Mouse (Mus musculus): ENCODE measurements at regions not wholly inside any gene's neighbourhood (a gene's known extent, or its start where the extent isn't known, plus 50 kb on each side); places are given as distances from the start of the nearest gene placed in this dataset.
A peak's percentile ranks its signal among the peaks of the same experiment; 100 is the strongest.

GRCm38 (mm10) chr5:74943737-74944403 is 100.7 kb downstream of the Chic2 start:
- peak; percentile 90 to 91 for DNase-seq

DNA sequence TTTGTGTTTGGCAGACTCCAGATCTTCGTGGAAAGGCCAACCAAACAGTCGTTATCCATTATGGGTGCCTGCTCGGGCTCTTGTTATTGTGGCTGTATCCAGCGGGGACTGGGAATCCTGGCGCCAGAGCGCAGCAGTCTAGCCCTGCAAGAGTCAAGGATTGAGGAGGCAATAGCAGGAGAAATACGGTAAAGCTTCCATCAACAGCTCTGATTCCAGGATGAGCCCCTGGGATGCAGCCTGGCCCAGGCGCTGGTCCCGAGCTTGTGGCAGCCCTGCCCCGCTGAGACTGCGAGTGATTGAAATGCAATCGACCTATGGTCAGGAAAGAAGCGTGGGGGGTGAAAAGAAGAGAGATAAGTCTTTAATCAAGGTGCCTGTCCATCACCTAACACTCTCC is 103.1 kb downstream of the Chic2 start:
- peak; percentile 24 to 49 for DNase-seq

- DNase-seq: peak; percentile 51 to 64
Observed at GRCm38 (mm10) chr5:74937416-74937940, 107.1 kb downstream of the Chic2 start.

DNA sequence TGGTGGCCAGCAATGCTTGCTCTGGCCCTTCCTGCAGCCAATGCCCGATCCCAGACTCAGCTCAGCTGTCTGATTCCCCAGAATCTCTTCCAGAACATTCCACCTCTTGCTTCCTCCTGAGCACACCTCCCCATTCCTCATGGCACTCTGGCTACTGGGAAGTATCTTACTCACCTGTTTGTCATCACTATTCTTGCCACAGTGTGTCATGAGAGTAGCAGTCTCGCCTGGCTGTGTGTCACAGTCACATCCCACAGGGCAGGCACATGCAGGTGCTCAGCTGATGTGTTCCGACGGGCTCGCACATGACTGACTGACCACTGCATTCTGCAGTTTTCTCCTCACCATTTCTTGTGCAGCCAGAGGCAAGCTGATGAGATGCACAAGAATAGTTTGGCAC is 108.5 kb downstream of the Chic2 start:
- no peak for DNase-seq

- DNase-seq: no peak
Observed at GRCm38 (mm10) chr5:74935676-74936075, 108.9 kb downstream of the Chic2 start.

DNA sequence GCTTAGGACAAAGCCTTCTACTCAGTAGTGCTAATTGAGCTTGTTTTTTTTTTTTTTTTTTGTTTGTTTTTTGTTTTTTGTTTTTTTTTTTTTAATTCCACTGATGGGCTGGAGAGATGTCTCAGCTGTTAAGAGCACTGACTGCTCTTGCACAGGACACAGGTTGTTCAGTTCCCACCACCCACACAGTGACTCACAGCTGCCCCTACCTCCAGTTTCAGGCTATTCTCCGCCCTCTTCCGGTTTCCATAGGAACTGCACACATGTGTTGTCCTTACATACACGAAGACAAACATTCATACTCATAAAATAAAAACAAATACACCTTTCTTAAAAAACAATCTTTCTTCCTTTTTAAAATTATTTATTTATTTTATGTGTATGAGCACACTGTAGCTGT is 111.3 kb downstream of the Chic2 start:
- DNase-seq: no peak

DNA sequence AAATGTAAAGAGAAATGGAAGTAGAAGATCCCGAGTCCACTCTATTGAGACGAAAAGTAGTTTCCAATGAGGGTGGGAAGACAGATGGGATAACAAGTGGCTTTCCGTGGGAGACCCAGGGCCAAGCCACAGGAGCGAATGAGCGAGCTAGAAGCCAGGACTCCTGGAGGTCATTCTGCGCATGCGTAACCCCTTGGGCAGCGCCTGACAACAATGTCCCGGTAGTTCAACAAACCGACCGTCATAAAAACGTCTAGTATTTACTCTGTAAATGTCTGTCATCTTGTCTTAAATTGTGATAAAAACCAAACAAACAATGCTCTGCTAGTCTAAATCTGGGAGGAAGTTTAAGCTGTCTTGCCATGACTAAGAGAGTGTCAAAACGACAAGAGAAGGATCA is 112.4 kb downstream of the Chic2 start:
- DNase-seq: no peak

- no peak for DNase-seq
Observed at GRCm38 (mm10) chr5:74931765-74932164, 112.8 kb downstream of the Chic2 start.

DNA sequence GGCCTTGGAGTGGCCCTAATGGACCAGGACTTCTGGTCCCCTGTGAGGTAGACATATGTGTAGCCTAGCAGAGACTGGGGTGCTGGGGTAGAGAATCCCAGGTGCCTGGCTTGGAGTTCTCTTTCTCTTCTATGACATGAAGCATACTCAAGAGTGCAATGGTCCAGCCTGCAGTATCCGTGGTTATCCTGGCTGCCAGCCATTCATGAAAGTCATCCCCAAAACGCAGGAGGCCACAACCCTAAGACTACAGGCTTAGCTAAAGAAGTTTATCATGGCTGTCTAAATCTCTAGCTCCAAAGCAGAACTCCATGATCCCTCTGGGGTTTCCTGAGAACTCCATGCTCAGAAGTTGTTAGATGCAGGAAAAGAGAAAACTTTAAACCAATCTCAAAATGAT is 117.0 kb downstream of the Chic2 start:
- no peak for DNase-seq

DNA sequence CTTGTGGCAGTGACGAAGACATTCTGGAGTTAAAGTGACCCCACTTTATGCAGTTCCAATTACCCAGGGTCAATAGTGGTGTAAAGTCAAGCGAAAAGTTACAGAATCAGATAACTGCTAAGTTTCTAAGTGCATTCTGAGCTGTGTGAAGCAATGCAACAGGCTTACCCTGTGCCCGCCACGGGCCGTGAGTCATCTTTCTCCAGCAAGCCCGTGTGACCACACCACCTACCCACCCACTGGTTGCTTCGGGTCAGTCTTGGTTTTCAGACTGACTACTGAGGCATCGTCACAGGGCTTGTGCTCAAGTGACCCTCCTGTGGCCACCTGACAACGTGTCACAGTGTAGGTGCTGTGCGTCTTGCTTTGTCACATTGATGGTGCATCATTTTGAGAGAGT is 118.8 kb downstream of the Chic2 start:
- no peak for DNase-seq

GRCm38 (mm10) chr5:74924031-74924533 is 120.5 kb downstream of the Chic2 start:
- DNase-seq: no peak

DNA sequence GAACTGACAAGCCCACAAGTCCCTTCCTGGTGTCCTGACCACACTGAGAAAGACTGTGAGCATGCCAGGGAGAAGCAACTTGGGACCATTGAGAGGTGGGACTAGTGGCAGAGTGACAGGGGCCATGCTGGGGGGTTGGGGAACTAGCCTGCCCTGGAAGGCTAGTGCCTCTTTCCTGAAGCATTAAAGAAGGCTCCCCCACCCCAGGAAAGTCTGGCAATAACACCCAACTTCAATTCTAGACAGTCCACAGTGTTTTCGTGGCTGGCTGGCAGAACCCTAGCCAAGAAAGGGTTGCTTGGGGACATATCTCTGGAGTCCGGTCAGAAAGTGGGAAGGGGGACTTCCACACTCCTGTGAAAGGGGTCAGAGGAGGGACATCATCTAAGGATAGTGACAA is 121.2 kb downstream of the Chic2 start:
- DNase-seq: no peak

DNA sequence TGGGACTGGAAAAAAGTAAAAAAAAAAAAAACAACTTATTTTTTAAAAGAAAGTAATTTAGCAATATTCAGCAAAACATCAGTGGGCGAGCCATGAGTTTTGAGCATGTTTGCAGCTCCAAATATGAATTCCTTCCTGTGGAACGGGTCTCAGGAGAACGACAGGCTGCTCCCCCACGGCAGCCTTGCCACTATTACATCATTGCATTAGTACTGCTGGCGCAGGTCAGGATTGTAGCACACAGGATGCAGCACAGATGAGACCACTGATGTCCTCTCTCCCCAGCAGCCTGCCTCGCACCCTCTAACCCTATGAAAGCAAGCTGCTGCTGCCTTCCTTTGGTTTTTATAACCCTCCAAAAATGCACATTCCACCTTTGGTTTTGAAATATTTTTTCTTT is 121.7 kb downstream of the Chic2 start:
- DNase-seq: no peak

GRCm38 (mm10) chr5:74920939-74921338 is 123.6 kb downstream of the Chic2 start:
- no peak for DNase-seq

GRCm38 (mm10) chr5:74920490-74920889 is 124.1 kb downstream of the Chic2 start:
- no peak for DNase-seq

DNA sequence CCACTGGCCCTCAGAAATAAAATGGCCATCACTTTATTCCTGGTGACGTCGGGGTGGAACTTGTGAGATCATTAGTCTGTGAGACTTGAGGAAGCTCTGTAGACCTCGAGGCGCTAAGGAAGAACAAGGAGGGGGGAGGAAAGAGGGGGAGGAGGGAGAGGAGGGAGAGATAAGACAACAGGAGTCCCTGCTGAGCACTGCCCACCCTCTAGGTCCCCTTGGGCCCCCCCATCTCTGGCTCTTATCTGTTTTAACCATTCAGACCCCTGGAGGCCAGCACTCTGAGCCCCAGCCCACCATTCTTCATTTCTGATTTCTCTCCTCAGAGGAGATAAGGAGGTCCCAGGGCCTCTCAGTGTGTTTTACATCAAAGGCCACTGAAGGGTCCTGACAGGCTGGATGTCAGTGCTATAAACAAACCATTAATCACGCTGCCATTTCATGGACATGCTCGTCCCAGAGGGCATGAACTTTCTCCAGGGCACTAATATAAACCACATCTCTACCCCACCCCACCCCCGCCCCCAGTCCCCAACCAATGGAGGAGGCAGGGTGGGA is 139.0 kb downstream of the Chic2 start:
- DNase-seq: no peak

GRCm38 (mm10) chr5:74904927-74905503 is 139.6 kb downstream of the Chic2 start:
- DNase-seq: no peak

DNA sequence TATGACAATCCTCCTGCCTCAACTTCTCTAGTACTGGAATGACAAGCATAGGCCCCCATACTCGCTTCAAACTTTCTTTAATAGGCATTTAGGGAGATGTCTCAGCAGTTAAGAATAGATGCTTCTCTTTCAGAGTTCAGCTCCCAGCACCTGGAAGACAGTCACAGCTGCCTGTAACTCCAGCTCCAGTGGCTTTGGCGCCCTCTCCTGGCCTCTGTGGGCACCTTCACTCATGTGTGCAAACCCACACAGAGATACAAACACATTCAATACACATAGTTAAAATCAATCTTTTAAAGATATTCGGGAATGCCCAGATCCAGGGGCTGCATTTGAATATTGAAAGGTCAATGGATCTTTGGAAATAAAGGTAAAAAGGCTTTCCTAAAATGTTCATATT is 140.2 kb downstream of the Chic2 start:
- DNase-seq: no peak

- DNase-seq: no peak
Observed at GRCm38 (mm10) chr5:74903711-74904110, 140.9 kb downstream of the Chic2 start.

- no peak for DNase-seq
Observed at GRCm38 (mm10) chr5:74897133-74897532, 147.4 kb downstream of the Chic2 start.

- no peak for DNase-seq
Observed at GRCm38 (mm10) chr5:74893276-74893675, 151.3 kb downstream of the Chic2 start.

DNA sequence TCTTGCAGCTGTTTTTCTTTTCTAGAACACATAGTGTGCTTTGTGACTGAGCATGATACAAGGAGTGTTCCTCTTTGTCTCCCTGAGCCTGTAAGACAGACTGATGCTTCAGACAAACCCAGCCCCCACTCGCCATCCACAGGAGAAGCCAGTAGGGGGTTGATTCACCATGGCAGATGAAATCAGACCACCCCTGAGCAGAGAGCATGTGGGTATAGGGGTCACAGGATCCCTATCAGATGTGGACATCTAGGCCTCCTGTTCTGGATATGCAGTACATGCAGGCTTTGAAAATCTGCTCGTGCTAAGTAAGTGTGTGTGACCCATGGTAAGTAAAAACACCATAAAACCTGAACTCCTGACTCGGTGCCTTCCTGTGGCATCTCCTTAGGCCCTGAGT is 153.0 kb downstream of the Chic2 start:
- no peak for DNase-seq

DNA sequence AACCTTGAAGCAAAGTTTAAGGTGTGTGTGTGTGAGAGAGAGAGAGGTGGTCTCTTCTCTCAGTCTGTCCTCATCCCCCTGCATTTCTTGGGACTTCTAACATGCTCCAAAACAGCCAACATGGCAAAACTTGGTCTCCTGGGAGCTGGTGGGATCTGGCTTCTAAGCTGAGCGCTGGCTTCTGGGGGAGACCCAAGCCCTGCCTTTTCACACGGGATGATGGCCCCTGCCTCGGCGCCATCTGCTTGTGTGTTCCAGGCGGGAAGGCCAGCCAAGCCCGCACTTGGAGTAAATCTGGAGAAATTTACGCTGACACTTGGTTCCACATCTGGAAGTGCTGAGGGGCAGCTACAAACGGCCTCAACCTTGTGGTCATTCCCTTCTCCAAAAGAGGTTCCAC is 155.6 kb downstream of the Chic2 start:
- peak; percentile 27 to 37 for DNase-seq

DNA sequence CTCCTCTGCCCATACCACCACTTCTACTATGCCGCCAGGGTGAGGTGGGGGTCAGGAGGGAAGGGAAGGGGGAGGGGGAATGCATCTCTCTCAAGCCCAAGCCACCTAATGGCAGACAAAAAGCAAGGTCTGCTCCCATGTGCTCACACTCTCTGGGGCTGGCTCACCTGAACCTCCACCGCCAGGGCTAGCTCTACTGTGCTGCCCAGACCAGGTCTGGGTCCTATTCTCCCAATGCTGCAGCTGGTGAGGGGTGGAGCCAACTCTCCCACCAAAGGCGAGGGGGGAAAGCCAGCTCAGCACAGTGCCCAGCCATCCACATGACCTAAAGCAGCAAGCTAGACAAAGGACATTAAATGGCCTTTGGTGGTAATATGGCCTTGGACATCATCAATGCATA is 158.6 kb downstream of the Chic2 start:
- DNase-seq: no peak

All from cerebellum, postnatal 14 days (tissue).